Mouse (Mus musculus): ENCODE data around the gene Tnfsfm13.
"Not testable (repeated sequence)": the region's sequence is repeated elsewhere in the genome, so short reads cannot be mapped to it uniquely, and the experiment has no call there.

The Tnfsfm13 gene

GRCm38 (mm10) chr11:69703814-69704612, 8.1 kb upstream of the Tnfsfm13 start:
- no peak for DNase-seq

GRCm38 (mm10) chr11:69703381-69703780, 7.5 kb upstream of the Tnfsfm13 start:
- DNase-seq: not testable (repeated sequence)

DNA sequence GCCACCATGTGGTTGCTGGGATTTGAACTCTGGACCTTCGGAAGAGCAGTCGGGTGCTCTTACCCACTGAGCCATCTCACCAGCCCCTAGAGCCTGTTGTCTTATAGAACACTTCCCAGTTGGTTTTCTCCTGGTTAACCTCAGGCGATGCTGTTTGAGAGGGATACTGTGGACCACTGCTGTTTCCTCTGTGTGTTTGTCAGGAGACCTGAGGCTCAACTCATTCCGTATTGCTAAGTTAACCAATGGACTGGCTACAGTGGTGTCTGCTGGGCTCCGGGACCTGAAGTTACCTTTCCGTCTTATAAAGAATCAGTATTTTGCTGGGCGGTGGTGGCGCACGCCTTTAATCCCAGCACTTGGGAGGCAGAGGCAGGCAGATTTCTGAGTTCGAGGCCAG, 7.0 kb upstream of the Tnfsfm13 start:
- not testable (repeated sequence) for DNase-seq

DNA sequence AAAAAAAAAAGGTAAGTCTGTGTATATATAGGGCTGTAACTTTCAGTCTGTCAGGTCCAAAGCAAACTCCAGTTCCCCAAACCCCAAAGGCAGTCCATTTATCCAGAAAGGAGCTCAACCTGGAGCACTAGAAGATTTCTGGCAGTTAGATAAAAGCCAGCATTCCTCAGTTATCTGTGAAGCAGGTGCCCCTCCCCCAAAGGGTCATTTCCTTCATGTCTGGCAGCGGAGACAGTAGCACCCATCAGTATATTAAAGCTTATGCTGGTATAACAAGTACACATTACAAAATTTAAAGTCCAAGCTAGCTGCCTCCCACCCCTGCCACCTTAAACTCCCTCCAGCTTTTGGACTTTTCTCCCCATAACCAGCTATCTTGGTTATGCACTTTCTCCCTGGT, 3.7 kb upstream of the Tnfsfm13 start:
- no peak for DNase-seq

GRCm38 (mm10) chr11:69698574-69698973, 2.7 kb upstream of the Tnfsfm13 start:
- DNase-seq: no peak

- no peak for DNase-seq
Observed at GRCm38 (mm10) chr11:69697396-69697795, 1.5 kb upstream of the Tnfsfm13 start.

DNA sequence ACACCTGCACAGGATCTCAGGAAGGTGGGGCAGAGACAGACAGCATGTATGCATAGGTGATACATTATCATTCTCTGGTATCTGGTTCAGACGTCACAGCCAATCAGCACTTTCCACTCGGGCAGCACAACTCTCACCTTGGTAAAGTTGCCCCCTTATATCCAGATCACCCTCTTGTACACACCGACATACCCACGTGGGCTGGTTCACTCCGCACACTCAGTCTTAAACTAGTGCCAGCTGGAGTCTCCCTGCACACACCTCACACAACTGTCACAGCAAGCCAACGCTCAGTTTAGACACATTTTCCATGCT, 895 bp downstream of the Tnfsfm13 start:
- DNase-seq: no peak

GRCm38 (mm10) chr11:69693421-69693965, 2.4 kb downstream of the Tnfsfm13 start:
- no peak for DNase-seq

- DNase-seq: no peak
Observed at GRCm38 (mm10) chr11:69692863-69693262, 3.0 kb downstream of the Tnfsfm13 start.

DNA sequence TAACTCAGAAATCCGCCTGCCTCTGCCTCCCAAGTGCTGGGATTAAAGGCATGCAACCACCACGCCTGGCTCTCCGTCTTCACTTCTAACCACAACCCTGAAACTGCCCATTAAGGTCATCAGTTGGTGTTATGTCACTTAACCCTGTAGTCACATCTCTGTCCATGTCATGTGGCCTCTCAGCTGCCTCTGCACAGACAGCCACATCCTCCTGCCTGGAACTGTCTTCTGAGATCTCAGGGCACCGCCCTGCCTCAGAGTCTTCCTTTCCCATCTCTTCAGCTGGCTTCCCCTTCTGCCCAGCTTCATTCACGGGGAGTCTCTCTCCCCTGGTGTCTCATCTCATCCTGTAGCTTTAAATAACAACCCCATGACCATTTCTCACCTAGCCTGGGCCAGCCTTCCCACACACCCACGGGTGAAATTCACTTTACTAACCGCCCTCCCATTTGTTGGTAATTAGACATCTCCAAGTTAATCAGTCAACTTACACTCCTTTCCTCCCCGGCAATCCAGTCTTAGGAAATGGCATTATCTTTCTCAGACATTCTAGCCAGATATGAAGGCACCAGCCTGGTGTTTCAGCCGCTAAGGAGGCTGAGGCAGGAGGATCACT, 3.6 kb downstream of the Tnfsfm13 start:
- DNase-seq: no peak

DNA sequence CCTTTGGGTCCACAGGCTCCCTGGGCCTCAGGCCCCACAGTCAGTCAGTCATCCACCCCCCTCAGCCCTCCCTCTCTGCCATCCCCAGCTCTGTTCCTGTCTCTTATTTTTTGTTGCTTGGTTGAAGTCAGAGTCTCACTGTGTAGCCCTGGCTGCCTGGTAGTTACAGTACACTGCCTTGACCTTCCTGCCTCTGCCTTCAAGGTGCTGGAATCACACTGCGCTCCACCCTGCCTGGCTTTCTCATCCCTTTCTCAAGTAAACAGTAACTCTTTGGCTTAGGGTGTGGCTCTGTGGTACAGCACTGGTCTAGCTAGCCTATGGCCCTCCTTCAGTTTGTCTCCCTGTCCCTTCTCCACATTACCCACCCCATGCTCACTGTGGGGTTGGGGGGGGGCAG, 6.0 kb downstream of the Tnfsfm13 start:
- no peak for DNase-seq

- DNase-seq: no peak
Observed at GRCm38 (mm10) chr11:69687061-69687460, 8.8 kb downstream of the Tnfsfm13 start.

- peak; percentile 65 for DNase-seq
Observed at GRCm38 (mm10) chr11:69686377-69686776, 9.5 kb downstream of the Tnfsfm13 start.

DNA sequence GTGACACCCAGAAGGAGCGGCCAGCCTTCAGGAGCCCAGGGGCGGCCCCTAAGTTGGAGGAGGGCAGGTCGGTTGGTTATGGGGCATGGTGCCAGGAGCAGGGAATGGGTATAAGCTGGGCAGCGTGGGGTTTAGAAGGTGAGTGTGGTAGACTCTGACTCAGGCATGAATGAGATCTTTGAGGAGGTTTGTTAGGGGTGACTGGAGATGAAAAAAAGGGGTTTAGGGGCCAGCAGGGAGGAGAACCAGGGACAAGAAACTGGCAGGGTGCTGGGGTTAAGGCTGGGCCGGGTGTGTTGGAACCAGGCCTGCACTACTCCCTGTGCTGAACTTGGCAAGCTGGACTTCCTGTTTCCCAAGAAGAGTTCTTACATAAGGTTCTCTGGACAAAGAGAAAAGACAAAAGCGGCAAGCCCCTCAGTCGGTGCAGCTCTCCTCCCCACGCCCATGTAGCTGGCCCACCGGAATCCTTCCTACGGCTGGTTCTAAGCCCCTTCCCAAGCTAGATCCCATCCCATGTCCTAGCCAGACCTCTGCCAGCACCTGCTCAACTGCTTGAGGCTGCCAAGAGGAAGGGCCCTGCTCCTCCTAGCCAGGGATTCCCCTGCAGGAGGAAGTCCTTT, 10.3 kb downstream of the Tnfsfm13 start, which contains the start of gene Tnfsf13:
Gene Tnfsf13 (minus strand): TSS at position 259 of the 623 bp plus-strand sequence.
- DNase-seq: no peak

GRCm38 (mm10) chr11:69684936-69685335, 11.0 kb downstream of the Tnfsfm13 start:
- DNase-seq: no peak

- no peak for DNase-seq
Observed at GRCm38 (mm10) chr11:69684128-69684745, 11.7 kb downstream of the Tnfsfm13 start.

DNA sequence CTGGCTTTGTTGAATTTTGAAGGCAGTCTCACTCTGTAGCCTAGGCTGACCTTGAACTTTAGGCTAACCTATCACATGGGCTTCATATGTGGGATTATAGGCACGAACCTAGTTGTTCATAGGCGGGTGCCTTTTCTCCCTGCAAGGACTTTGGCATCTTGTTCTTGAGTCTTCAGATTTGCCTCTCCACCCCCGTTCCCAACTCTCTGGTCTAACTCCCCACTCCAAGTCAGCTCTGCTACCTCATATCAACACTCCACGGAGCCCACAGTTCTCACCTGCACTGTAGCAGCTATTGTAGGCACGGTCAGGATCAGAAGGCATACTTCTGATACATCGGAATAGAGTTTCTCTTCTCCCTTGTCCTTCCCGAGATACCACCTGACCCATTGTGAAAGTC, 12.3 kb downstream of the Tnfsfm13 start:
- no peak for DNase-seq

DNA sequence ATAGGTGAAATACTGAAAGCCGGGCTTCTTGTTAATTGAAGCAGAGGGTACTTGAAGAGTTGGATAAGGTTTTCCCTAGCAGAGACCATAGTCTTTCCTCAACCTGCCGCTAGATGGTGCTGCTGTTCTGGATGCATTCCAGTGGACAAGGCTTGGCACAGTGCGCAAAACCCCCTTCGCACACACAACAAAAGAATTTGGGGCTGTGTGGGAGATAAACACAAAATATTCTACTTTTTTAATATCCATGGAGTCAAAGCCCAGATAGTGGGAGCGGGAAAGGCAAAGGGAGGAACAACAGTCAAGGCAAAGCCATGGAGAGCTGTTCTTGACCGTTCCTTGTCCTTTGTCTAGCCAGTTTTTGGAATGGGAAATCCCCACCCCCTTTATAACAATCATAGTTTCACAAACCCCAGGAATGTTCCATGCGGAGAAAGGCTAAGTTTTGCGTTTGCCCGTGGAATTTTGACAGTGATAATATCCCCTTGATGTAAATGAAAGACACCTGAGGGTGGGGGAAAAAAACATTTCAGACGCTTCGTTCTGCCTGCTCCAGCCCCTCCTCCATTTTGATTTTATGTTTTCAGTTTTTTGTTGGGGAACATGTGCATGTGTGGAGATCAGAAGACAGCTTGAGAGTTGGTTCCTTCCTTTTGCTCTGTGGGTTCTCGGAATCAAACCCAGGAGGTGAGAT, 12.9 kb downstream of the Tnfsfm13 start:
- peak; percentile 94 for DNase-seq

DNA sequence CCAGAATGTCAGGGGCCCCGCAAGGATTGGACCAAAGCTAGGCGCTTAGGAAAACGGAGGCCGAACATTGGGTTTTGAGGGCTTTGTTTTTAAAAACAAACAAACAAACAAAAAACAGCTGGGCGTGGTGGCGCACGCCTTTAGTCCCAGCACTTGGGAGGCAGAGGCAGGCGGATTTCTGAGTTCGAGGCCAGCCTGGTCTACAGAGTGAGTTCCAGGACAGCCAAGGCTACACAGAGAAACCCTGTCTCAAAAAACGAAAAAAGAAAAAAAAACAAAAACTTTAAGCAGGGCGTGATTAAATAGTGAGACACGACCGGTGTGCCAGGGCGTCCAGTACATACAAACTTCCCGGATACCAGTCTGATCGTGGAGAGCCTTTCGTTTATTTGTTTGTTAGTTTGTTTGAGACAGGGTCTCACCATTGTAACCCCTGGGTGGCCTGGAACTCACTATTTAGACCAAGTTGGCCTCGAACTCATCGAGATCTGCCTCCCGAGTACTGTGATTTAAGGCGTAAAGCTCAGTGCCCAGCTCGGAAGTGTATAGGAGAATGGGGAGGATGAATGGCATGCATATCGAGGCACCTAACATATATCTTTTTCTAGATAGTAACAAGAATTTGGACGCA, 13.6 kb downstream of the Tnfsfm13 start:
- no peak for DNase-seq

- peak; percentile 98 for DNase-seq
Observed at GRCm38 (mm10) chr11:69681314-69682208, 14.3 kb downstream of the Tnfsfm13 start, which contains the start of gene Senp3. Gene Senp3, minus strand, starts transcription at chr11:69682084.

Data from right cerebral cortex, postnatal 4 days (tissue).